Mouse (Mus musculus): ENCODE measurements around the gene Atp8a2. TPM values are rescaled to one million over a fixed set of nuclear protein-coding genes. Genes with fewer than 3 reads are reported as not detected.
"Not testable (repeated sequence)": the region's sequence is repeated elsewhere in the genome, so short reads cannot be mapped to it uniquely, and the experiment has no call there.

Gene Atp8a2
- polyA plus RNA-seq, 1 experiment, result 0.01 TPM

- no peak for TF ChIP-seq GATA1 (IDR thresholded peaks at IDR 0.05; ENCODE audit: low read length)
- Histone ChIP-seq H3K4me3 (replicated peaks) (no peak overlapping the region), H3K36me3 (ENCODE audit: control insufficient read depth) (no peaks in the 10 kb centered on the region), H3K27me3 (ENCODE audit: control insufficient read depth) (no peaks in the 10 kb centered on the region), H3K4me1 (ENCODE audit: control insufficient read depth) (no peaks in the 10 kb centered on the region), H3K9me3 (ENCODE audit: control insufficient read depth, low read length) (no peaks in the 10 kb centered on the region)
These were observed 236.0 kb downstream of the Atp8a2 start for GRCm38 (mm10) chr14:59960961-59961360.

GRCm38 (mm10) chr14:59960214-59960890 is 236.6 kb downstream of the Atp8a2 start:
- TF ChIP-seq TAL1 (IDR thresholded peaks at IDR 0.05; ENCODE audit: low read length) (no peak), GATA1 (IDR thresholded peaks at IDR 0.05; ENCODE audit: low read length) (no peak)
- no peak overlapping the region for H3K4me3 ChIP-seq (replicated peaks)
- no peaks in the 10 kb centered on the region for H3K36me3 ChIP-seq (ENCODE audit: control insufficient read depth)
- H3K4me1 ChIP-seq (ENCODE audit: control insufficient read depth), result no peaks in the 10 kb centered on the region
- H3K27me3 ChIP-seq (ENCODE audit: control insufficient read depth), result no peaks in the 10 kb centered on the region
- no peaks in the 10 kb centered on the region for H3K9me3 ChIP-seq (ENCODE audit: control insufficient read depth, low read length)

- no peaks in the 10 kb centered on the region for H3K36me3 ChIP-seq (ENCODE audit: control insufficient read depth)
- H3K9me3 ChIP-seq (ENCODE audit: control insufficient read depth, low read length), result no peaks in the 10 kb centered on the region
- no peak overlapping the region for H3K4me3 ChIP-seq (replicated peaks)
- no peaks in the 10 kb centered on the region for H3K27me3 ChIP-seq (ENCODE audit: control insufficient read depth)
- H3K4me1 ChIP-seq (ENCODE audit: control insufficient read depth), result no peaks in the 10 kb centered on the region
- TF ChIP-seq TAL1 (IDR thresholded peaks at IDR 0.05; ENCODE audit: low read length) (no peak), GATA1 (IDR thresholded peaks at IDR 0.05; ENCODE audit: low read length) (no peak)
These were observed 237.3 kb downstream of the Atp8a2 start for GRCm38 (mm10) chr14:59959723-59960122.

GRCm38 (mm10) chr14:59949983-59950382 is 247.0 kb downstream of the Atp8a2 start:
- Histone ChIP-seq H3K4me1 (ENCODE audit: control insufficient read depth) (no peaks in the 10 kb centered on the region), H3K4me3 (replicated peaks) (no peak overlapping the region)

GRCm38 (mm10) chr14:59942864-59943611 is 253.9 kb downstream of the Atp8a2 start:
- H3K9me3 ChIP-seq (ENCODE audit: control insufficient read depth, low read length), result no peaks in the 10 kb centered on the region
- H3K4me1 ChIP-seq (ENCODE audit: control insufficient read depth), result no peaks in the 10 kb centered on the region
- no peaks in the 10 kb centered on the region for H3K36me3 ChIP-seq (ENCODE audit: control insufficient read depth)
- no peaks in the 10 kb centered on the region for H3K27me3 ChIP-seq (ENCODE audit: control insufficient read depth)
- no peak for TF ChIP-seq TAL1 (IDR thresholded peaks at IDR 0.05; ENCODE audit: low read length)
- H3K4me3 ChIP-seq (replicated peaks), result no peak overlapping the region

More at GRCm38 (mm10) chr14:59949983-59950382, 247.0 kb downstream of the Atp8a2 start:
- H3K9me3 ChIP-seq (ENCODE audit: control insufficient read depth, low read length), result peaks cover 5% of the 10 kb centered on the region
- no peaks in the 10 kb centered on the region for H3K36me3 ChIP-seq (ENCODE audit: control insufficient read depth)
- TF ChIP-seq GATA1 (IDR thresholded peaks at IDR 0.05; ENCODE audit: low read length), result no peak
- TF ChIP-seq TAL1 (IDR thresholded peaks at IDR 0.05; ENCODE audit: low read length), result no peak
- no peaks in the 10 kb centered on the region for H3K27me3 ChIP-seq (ENCODE audit: control insufficient read depth)

GRCm38 (mm10) chr14:59942199-59942598 is 254.8 kb downstream of the Atp8a2 start:
- TF ChIP-seq GATA1 (IDR thresholded peaks at IDR 0.05; ENCODE audit: low read length) (no peak), TAL1 (IDR thresholded peaks at IDR 0.05; ENCODE audit: low read length) (no peak)
- Histone ChIP-seq H3K9me3 (ENCODE audit: control insufficient read depth, low read length) (no peaks in the 10 kb centered on the region), H3K36me3 (ENCODE audit: control insufficient read depth) (no peaks in the 10 kb centered on the region), H3K4me1 (ENCODE audit: control insufficient read depth) (no peaks in the 10 kb centered on the region), H3K27me3 (ENCODE audit: control insufficient read depth) (no peaks in the 10 kb centered on the region), H3K4me3 (replicated peaks) (no peak overlapping the region)

- TF ChIP-seq GATA1 (IDR thresholded peaks at IDR 0.05; ENCODE audit: low read length) (no peak), TAL1 (IDR thresholded peaks at IDR 0.05; ENCODE audit: low read length) (no peak)
- H3K9me3 ChIP-seq (ENCODE audit: control insufficient read depth, low read length), result no peaks in the 10 kb centered on the region
- no peak overlapping the region for H3K4me3 ChIP-seq (replicated peaks)
- H3K27me3 ChIP-seq (ENCODE audit: control insufficient read depth), result no peaks in the 10 kb centered on the region
- H3K4me1 ChIP-seq (ENCODE audit: control insufficient read depth), result no peaks in the 10 kb centered on the region; the same call in 1 of the 2 replicates
- no peaks in the 10 kb centered on the region for H3K36me3 ChIP-seq (ENCODE audit: control insufficient read depth)
These were observed 264.6 kb downstream of the Atp8a2 start for GRCm38 (mm10) chr14:59932355-59932754.

- no peak overlapping the region for H3K4me3 ChIP-seq (replicated peaks)
- H3K36me3 ChIP-seq (ENCODE audit: control insufficient read depth), result no peaks in the 10 kb centered on the region
- H3K4me1 ChIP-seq (ENCODE audit: control insufficient read depth), result no peaks in the 10 kb centered on the region; the same call in 1 of the 2 replicates
- no peak for TF ChIP-seq GATA1 (IDR thresholded peaks at IDR 0.05; ENCODE audit: low read length)
- no peak for TF ChIP-seq TAL1 (IDR thresholded peaks at IDR 0.05; ENCODE audit: low read length)
- no peaks in the 10 kb centered on the region for H3K9me3 ChIP-seq (ENCODE audit: control insufficient read depth, low read length)
- H3K27me3 ChIP-seq (ENCODE audit: control insufficient read depth), result no peaks in the 10 kb centered on the region
These were observed 265.4 kb downstream of the Atp8a2 start for GRCm38 (mm10) chr14:59931412-59932058.

GRCm38 (mm10) chr14:59929190-59929589 is 267.8 kb downstream of the Atp8a2 start:
- not testable (repeated sequence) for H3K9me3 ChIP-seq (ENCODE audit: control insufficient read depth, low read length); H3K4me1 ChIP-seq (ENCODE audit: control insufficient read depth); H3K4me3 ChIP-seq (replicated peaks); H3K27me3 ChIP-seq (ENCODE audit: control insufficient read depth); H3K36me3 ChIP-seq (ENCODE audit: control insufficient read depth)
